Mouse (Mus musculus) cerebellum, adult 2 months (tissue): Measurements from ENCODE around the gene Dgkq. TPM values are rescaled to one million over a fixed set of nuclear protein-coding genes. Genes with fewer than 3 reads are reported as not detected.

Experiments
- DNase-seq, 2 experiments: peaks; one replicate each; pipeline ENCODE4 v3.0.0; 2021
- H3K27ac ChIP-seq: fragments of 200-500 bp; 2 replicates; pipeline ENCODE4 v1.5.1; 2012; ENCODE audit warnings: low read length, control low read depth, inconsistent platforms; ENCODE audit not compliant: insufficient read depth
- H3K27me3 ChIP-seq: fragments of 200-500 bp; 2 replicates; pipeline ENCODE4 v1.6.1; 2012; ENCODE audit warnings: inconsistent platforms, mild to moderate bottlenecking, low read length, moderate library complexity; ENCODE audit not compliant: control insufficient read depth, insufficient read depth
- H3K4me1 ChIP-seq: fragments of 200-500 bp; 2 replicates; pipeline ENCODE4 v1.6.1; 2011; ENCODE audit warnings: low read length; ENCODE audit not compliant: control insufficient read depth, insufficient read depth
- H3K4me3 ChIP-seq: fragments of 200-500 bp; replicated peaks from 2 replicates; pipeline ENCODE3; 2011; ENCODE audit warnings: mild to moderate bottlenecking, low read depth, low read length, control low read depth; ENCODE audit not compliant: insufficient read depth
- CTCF ChIP-seq: fragments of 200-500 bp; IDR thresholded peaks from 2 replicates; pipeline ENCODE4 v1.5.1; 2011; ENCODE audit warnings: low read depth, mild to moderate bottlenecking, control low read depth, low read length, moderate library complexity, borderline replicate concordance; ENCODE audit not compliant: insufficient read depth
- POLR2A ChIP-seq: fragments of 200-500 bp; IDR thresholded peaks from 2 replicates; pipeline ENCODE4 v1.6.1; 2011; ENCODE audit warnings: low read length, control low read depth, borderline replicate concordance; ENCODE audit not compliant: insufficient read depth
- WGBS: fragments of 180-500 bp; shearing (Covaris S2); methylation state at CpG from one replicate; pipeline ENCODE4 v1.1.7; 2018; 5-methylcytosine and 5-hydroxymethylcytosine counted together
- polyA plus RNA-seq: library from polyadenylated mRNA; depleted of rRNA; stranded (reverse); fragments of >200 nt; gene quantifications from 2 replicates; pipeline ENCODE4 v1.2.3, GENCODE M21; 2012

Gene Dgkq
- polyA plus RNA-seq, 1 experiment: 89.1 TPM

DNA sequence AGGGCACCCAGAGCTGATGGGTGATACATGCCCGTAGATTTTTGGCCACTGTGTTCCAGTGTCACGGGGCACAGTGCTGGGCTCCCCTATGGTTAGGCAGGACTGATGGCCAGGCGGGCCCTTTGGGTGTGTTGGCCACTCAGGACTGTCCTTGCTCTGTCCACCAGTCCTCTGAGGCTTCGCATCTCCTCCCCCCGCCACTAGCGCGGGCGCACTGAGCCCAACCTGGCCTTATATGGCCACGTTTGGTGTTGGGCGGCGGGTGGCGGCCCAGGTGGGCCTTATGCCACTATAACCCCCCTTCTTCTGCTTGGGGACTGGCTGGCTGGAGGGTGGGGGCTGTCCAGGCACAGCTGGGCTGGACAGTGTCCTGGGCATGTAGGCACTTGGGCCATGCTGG, 26.4 kb upstream of the Dgkq start:
- Histone ChIP-seq H3K27ac (no peak overlapping the region), H3K4me3 (no peak overlapping the region), H3K27me3 (peaks cover 5% of the 10 kb centered on the region; the same call in 1 of the 2 replicates), H3K4me1 (no peaks in the 10 kb centered on the region)
- TF ChIP-seq CTCF (no peak), POLR2A (no peak)
- 91% methylated on average over 12 of the region's 12 CpGs for WGBS
- no peak for DNase-seq

DNA sequence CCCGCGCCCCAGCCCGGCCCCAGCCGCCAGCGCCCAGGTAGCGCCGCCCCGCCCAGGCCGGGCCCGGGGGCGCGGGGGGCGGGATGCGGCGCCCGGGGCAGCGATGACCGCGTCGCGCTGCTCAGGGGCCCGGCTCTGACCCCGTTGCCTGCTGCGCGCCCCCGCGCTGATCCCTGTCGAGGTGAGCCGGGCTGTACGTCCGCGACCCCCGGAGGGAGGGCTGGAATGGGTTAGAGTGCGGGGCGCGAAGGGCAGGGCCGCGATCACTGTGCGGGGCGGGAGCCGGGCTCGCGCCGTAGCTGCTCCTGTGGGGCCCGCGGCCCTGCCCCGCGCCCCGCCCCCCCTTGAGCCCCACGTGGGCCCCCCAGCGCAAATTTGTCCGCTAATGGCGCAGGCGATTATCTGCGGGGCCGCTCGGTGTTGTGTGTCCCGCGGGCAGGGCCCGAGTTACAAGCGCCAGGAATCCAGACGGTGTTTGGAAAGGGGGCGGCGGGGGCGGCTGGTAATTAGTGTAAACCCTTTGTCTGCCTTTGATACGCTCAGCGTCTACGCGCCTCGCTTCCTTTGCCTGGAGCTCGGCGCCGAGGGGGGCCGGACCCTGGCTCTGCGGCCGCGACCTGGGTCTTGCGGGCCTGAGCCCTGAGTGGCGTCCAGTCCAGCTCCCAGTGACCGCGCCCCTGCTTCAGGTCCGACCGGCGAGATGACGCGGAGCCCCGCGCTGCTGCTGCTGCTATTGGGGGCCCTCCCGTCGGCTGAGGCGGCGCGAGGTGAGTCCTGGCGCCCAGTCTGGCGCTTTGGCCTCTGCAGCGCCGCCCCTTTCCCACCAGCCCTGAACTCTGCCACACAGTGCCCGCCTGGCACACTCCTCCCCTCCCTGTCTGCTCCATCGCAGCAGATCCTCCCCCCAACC, 25.1 kb upstream of the Dgkq start:
- 2% methylated on average over 82 of the region's 99 CpGs for WGBS
- Histone ChIP-seq H3K4me1 (no peaks in the 10 kb centered on the region), H3K27ac (no peak overlapping the region), H3K4me3 (peak overlapping the region; percentile 53), H3K27me3 (peaks cover 5% of the 10 kb centered on the region; the same call in 1 of the 2 replicates)
- TF ChIP-seq POLR2A (no peak), CTCF (no peak)
- DNase-seq: no peak

DNA sequence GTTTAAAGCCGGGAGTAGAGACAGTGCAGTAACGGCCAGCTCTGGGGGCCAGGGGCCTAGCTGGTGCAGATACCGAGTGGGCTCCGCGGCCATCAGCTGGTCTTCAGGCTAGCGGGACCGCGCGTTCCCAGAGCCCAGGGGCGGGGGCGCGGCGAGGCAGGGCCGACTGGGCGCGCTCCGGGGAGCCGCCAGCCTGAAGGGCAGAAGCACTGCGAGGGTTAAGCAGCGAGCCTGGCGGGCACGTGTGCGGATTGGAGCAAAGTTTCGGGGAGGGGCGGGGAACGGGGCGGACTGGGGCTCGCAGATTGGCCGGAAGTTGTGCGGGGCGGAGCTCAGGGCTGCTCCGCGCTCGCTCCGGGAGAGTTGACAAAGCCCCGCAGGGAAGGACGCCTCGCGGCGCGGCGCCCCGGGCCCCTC, 24.4 kb upstream of the Dgkq start:
- Histone ChIP-seq H3K4me1 (no peaks in the 10 kb centered on the region), H3K4me3 (peak overlapping the region; percentile 53), H3K27ac (no peak overlapping the region), H3K27me3 (peaks cover 5% of the 10 kb centered on the region; the same call in 1 of the 2 replicates)
- 1% methylated on average over 40 of the region's 43 CpGs for WGBS
- TF ChIP-seq POLR2A (no peak), CTCF (no peak)
- peak; percentile 38 to 44 for DNase-seq

GRCm38 (mm10) chr5:108692271-108692670, 22.8 kb upstream of the Dgkq start, which contains the start of gene Fgfrl1:
Gene Fgfrl1 (plus strand): TSS chr5:108692382.
- peak within 1 kb of the TSS; percentile 19 for H3K4me3 ChIP-seq
- no peak within 1 kb of the TSS for H3K27ac ChIP-seq
- no peak for TF ChIP-seq POLR2A
- 0 out of 2 replicates have a peak, but pooled peaks have one; percentile 14 for TF ChIP-seq CTCF
- WGBS: 6% methylated on average over 17 of the region's 18 CpGs
- DNase-seq: peak in 1 of 2 experiments; percentile 31
- peaks cover 5% of the 10 kb centered on the region; the same call in 1 of the 2 replicates for H3K27me3 ChIP-seq
- no peaks in the 10 kb centered on the region for H3K4me1 ChIP-seq

- Histone ChIP-seq H3K27me3 (peaks cover 5% of the 10 kb centered on the region; the same call in 1 of the 2 replicates), H3K4me3 (no peak overlapping the region), H3K4me1 (no peaks in the 10 kb centered on the region), H3K27ac (no peak overlapping the region)
- TF ChIP-seq CTCF: no peak
- TF ChIP-seq POLR2A: no peak
- no peak for DNase-seq
- WGBS: 75% methylated on average over 4 of the region's 4 CpGs
Observed at GRCm38 (mm10) chr5:108691152-108691551, 21.7 kb upstream of the Dgkq start.

DNA sequence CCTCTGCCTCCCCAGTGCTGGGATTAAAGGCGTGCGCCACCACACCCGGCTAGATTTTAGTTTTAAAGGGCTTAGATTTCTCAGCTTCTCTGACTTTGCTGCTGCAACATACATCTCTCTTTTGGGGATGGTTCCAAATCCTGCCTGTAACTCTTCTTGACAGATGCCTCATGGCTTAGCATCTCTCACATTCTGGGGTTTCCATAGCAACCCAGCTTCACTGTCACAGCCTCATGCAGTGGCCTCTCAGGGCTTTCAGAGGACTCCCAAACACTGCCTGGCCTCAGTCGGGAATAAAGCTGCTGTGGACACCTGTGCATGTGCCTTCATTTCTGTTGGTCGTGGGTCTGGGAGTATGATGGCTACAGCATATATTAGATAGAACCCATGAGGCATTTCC, 19.6 kb upstream of the Dgkq start:
- Histone ChIP-seq H3K4me1 (no peaks in the 10 kb centered on the region), H3K27me3 (peaks cover 3% of the 10 kb centered on the region; the same call in 1 of the 2 replicates), H3K4me3 (no peak overlapping the region), H3K27ac (no peak overlapping the region)
- TF ChIP-seq CTCF (no peak), POLR2A (no peak)
- DNase-seq: no peak
- whole genome bisulfite sequencing: 63% methylated on average over 5 of the region's 5 CpGs

- WGBS: 88% methylated on average over 6 of the region's 6 CpGs
- Histone ChIP-seq H3K27ac (no peak overlapping the region), H3K4me3 (no peak overlapping the region), H3K4me1 (peaks cover 14% of the 10 kb centered on the region), H3K27me3 (no peaks in the 10 kb centered on the region)
- TF ChIP-seq POLR2A (no peak), CTCF (no peak)
- DNase-seq: no peak
Observed at GRCm38 (mm10) chr5:108680871-108681270, 11.4 kb upstream of the Dgkq start.

DNA sequence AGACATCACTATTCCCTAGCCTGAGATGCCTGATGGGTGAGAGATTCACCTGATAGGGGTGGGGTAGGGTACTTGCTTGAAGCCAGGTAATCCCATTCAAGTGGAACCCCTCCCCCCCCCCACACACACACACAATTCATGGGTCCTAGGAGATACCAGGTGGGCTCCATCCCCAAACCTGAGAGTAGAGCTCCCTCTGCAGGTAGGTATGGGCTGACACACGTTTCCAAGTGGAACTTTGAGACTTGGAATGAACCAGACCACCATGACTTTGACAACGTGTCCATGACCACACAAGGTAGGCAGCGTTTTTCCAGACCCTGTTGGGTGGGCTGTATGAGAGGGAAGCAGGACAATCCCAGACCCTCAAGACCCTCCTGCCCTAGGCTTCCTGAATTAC, 10.4 kb upstream of the Dgkq start:
- Histone ChIP-seq H3K27me3 (no peaks in the 10 kb centered on the region), H3K27ac (no peak overlapping the region), H3K4me3 (no peak overlapping the region), H3K4me1 (peaks cover 14% of the 10 kb centered on the region)
- WGBS: 63% methylated on average over 3 of the region's 3 CpGs
- peak; percentile 26; the same call in 1 of the 2 replicates for TF ChIP-seq CTCF
- TF ChIP-seq POLR2A: no peak
- no peak for DNase-seq
